Comparison of ENCODE assay signal across 27 mouse cellular contexts in genomic region chr15:102620765-102621164, GRCm38 (mm10). TPM values are rescaled to one million over a fixed set of nuclear protein-coding genes. Genes with fewer than 3 reads are reported as not detected.
DNase-seq lines count a peak whose midpoint lies in the region; ATAC-seq and TF ChIP-seq lines count a peak whose summit lies in the region.
"Had no signal": no experiment of that assay in that cellular context is flagged by ENCODE, and none has a peak within 500 bp of the region (broad histone marks: within the 10 kb centered on the region; RNA-seq: fewer than 3 reads in every experiment).

No protein-coding gene starts in this region.

- H3K27ac ChIP-seq in cerebellum, adult 2 months (ENCODE audit: insufficient read depth, low read length), result no peak overlapping the region
- no peak overlapping the region for H3K27ac ChIP-seq in heart, postnatal 0 days (ENCODE audit: low read depth)
- H3K27ac ChIP-seq in lung, embryonic 14.5 days (ENCODE audit: low read depth), result no peak overlapping the region
- H3K27ac ChIP-seq: embryonic facial prominence, embryonic 13.5 days; forebrain, embryonic 12.5 days; hindbrain, embryonic 12.5 days had no signal

- H3K27me3 ChIP-seq in cerebellum, adult 2 months (ENCODE audit: control insufficient read depth, insufficient read depth, low read length), result no peaks in the 10 kb centered on the region
- no peaks in the 10 kb centered on the region for H3K27me3 ChIP-seq in heart, postnatal 0 days (ENCODE audit: control insufficient read depth, insufficient read depth, low read length)
- H3K27me3 ChIP-seq in lung, embryonic 14.5 days (ENCODE audit: insufficient read depth, low read length), result no peaks in the 10 kb centered on the region
- H3K27me3 ChIP-seq: embryonic facial prominence, embryonic 13.5 days; forebrain, embryonic 12.5 days; hindbrain, embryonic 12.5 days had no signal

- TF ChIP-seq CTCF in cerebellum, adult 2 months (IDR thresholded peaks at IDR 0.05; ENCODE audit: borderline replicate concordance, insufficient read depth, low read depth, low read length), result peak; percentile 9; the same call in 1 of the 2 replicates
- TF ChIP-seq CTCF in heart, postnatal 0 days (IDR thresholded peaks at IDR 0.05; ENCODE audit: low read depth), result 0 out of 2 replicates have a peak, but pooled peaks have one; percentile 5
- TF ChIP-seq CTCF in lung, embryonic 14.5 days (IDR thresholded peaks at IDR 0.05; ENCODE audit: low read depth), result 0 out of 2 replicates have a peak, but pooled peaks have one; percentile 2

- H3K9ac ChIP-seq in heart, postnatal 0 days (replicated peaks; ENCODE audit: low read depth, low read length), result no peak overlapping the region
- H3K9ac ChIP-seq in lung, embryonic 14.5 days, result no peak overlapping the region
- H3K9ac ChIP-seq: embryonic facial prominence, embryonic 13.5 days; forebrain, embryonic 12.5 days; hindbrain, embryonic 12.5 days had no signal

- H3K36me3 ChIP-seq in heart, postnatal 0 days (replicated peaks; ENCODE audit: control insufficient read depth, insufficient read depth, low read length), result peaks cover 6% of the 10 kb centered on the region
- H3K36me3 ChIP-seq in lung, embryonic 14.5 days (ENCODE audit: insufficient read depth), result 0 out of 2 replicates have a peak, but pooled peaks cover 5% of the 10 kb centered on the region
- H3K36me3 ChIP-seq: forebrain, embryonic 12.5 days; hindbrain, embryonic 12.5 days had no signal

- no peak overlapping the region for H3K4me2 ChIP-seq in heart, postnatal 0 days (ENCODE audit: low read depth, low read length)
- no peak overlapping the region for H3K4me2 ChIP-seq in lung, embryonic 14.5 days
- H3K4me2 ChIP-seq: embryonic facial prominence, embryonic 13.5 days; forebrain, embryonic 12.5 days; heart, embryonic 11.5 days; hindbrain, embryonic 12.5 days had no signal

- WGBS in cerebellum, adult 2 months, result 48% methylated on average over 1 of the region's 1 CpGs
- 87% methylated on average over 1 of the region's 1 CpGs for WGBS in heart, postnatal 0 days
- 69% methylated on average over 1 of the region's 1 CpGs for WGBS in lung, embryonic 14.5 days

- no peak for ATAC-seq in heart, postnatal 0 days (ENCODE audit: insufficient read depth, low read depth)
- no peak for ATAC-seq in lung, embryonic 14.5 days (ENCODE audit: insufficient read depth)
- ATAC-seq: forebrain, embryonic 16.5 days; hindbrain, embryonic 16.5 days; inflammation-experienced regulatory T-cells, adult 6 months had no signal

- TF ChIP-seq POLR2A in cerebellum, adult 2 months (IDR thresholded peaks at IDR 0.05; ENCODE audit: borderline replicate concordance, insufficient read depth, low read length), result no peak

- H3K9me3 ChIP-seq in heart, postnatal 0 days (replicated peaks; ENCODE audit: control insufficient read depth, low read length), result no peaks in the 10 kb centered on the region
- no peaks in the 10 kb centered on the region for H3K9me3 ChIP-seq in lung, embryonic 14.5 days (ENCODE audit: low read depth, low read length)
- H3K9me3 ChIP-seq: embryonic facial prominence, embryonic 13.5 days; forebrain, embryonic 12.5 days; hindbrain, embryonic 12.5 days had no signal

- DNase-seq in cerebellum, adult 2 months, result peak in 1 of 2 experiments; percentile 38
- DNase-seq in cerebellum, postnatal 10 days, result no peak
- DNase-seq in heart, postnatal 0 days (ENCODE audit: low spot score), result no peak
- no peak for DNase-seq in heart, postnatal 25 days (ENCODE audit: low spot score)
- DNase-seq in lung, embryonic 14.5 days, result no peak
- no peak for DNase-seq in lung, postnatal 36 days
- DNase-seq in brain, adult 2 months (ENCODE audit: low read depth, low spot score), result peak; percentile 50
- DNase-seq in adrenal gland, postnatal 36 days, result no peak
- DNase-seq: adrenal gland, adult 2 months; adrenal gland, postnatal 25 days; cerebellum, adult 11 months; cerebellum, adult 9-10 months; cerebellum, postnatal 36 days; gastrocnemius, postnatal 25 days; heart, postnatal 4 days had no signal

- TF ChIP-seq EP300 in heart, postnatal 0 days (IDR thresholded peaks at IDR 0.05; ENCODE audit: low read depth), result no peak

- intact Hi-C loops in heart, postnatal 25 days (cut with DNase I), result loop anchor here (5.0 kb wide), 2 partner anchors 37 to 58 kb away; no protein-coding TSS in a partner anchor

- H3K4me1 ChIP-seq in cerebellum, adult 2 months (ENCODE audit: control insufficient read depth, insufficient read depth, low read length), result no peaks in the 10 kb centered on the region; the same call in 1 of the 2 replicates
- H3K4me1 ChIP-seq in heart, postnatal 0 days (ENCODE audit: control insufficient read depth, insufficient read depth), result peaks cover 10% of the 10 kb centered on the region
- peaks cover 13% of the 10 kb centered on the region for H3K4me1 ChIP-seq in lung, embryonic 14.5 days (ENCODE audit: insufficient read depth)

- H3K4me3 ChIP-seq in cerebellum, adult 2 months (replicated peaks; ENCODE audit: insufficient read depth, low read depth, low read length), result no peak overlapping the region
- no peak overlapping the region for H3K4me3 ChIP-seq in heart, postnatal 0 days (ENCODE audit: low read depth, low read length)
- no peak overlapping the region for H3K4me3 ChIP-seq in lung, embryonic 14.5 days (ENCODE audit: low read depth, low read length)
- H3K4me3 ChIP-seq: embryonic facial prominence, embryonic 13.5 days; forebrain, embryonic 12.5 days; hindbrain, embryonic 12.5 days had no signal

RNA-seq across cellular contexts. Expression of gene Gm28047, which starts 4.1 kb away (rescaled TPM):
- not detected in 2 replicates for polyA plus RNA-seq in cerebellum, adult 2 months (2012; rRNA removed)
- not detected in 2 replicates for total RNA-seq in heart, postnatal 0 days (2014; rRNA removed; ENCODE audit: low replicate concordance)
- polyA plus RNA-seq in heart, postnatal 0 days (2015; fragmentation: Nextera tagmentation; extraction: Ambion mirVana), result not detected in 2 replicates
- total RNA-seq in heart, postnatal 25 days (2021), result not detected
- not detected in 2 replicates for polyA plus RNA-seq in lung, embryonic 14.5 days (2014; fragmentation: Nextera tagmentation; extraction: Ambion mirVana)
- 1 to 10 TPM; 1.2 to 1.4 TPM for total RNA-seq in adrenal gland, postnatal 36 days (2021)
- total RNA-seq: granulocyte monocyte progenitor cell, adult 5-6 weeks had no signal
- polyA plus RNA-seq: adrenal gland, adult 2 months; brain, embryonic 14.5 days; C2C12; embryonic facial prominence, embryonic 13.5 days; forebrain, embryonic 12.5 days; forebrain, embryonic 16.5 days; frontal cortex, adult 2 months; heart, embryonic 11.5 days; heart, embryonic 16.5 days; hindbrain, embryonic 12.5 days; hindbrain, embryonic 16.5 days had no signal

RNA-seq across cellular contexts. Expression of gene Atf7, which starts 4.5 kb away (rescaled TPM):
- 66.6 and 74.6 TPM in 2 replicates for polyA plus RNA-seq in cerebellum, adult 2 months (2012; rRNA removed)
- 12.4 and 16.2 TPM in 2 replicates for total RNA-seq in heart, postnatal 0 days (2014; rRNA removed; ENCODE audit: low replicate concordance)
- 18.7 and 20.6 TPM in 2 replicates for polyA plus RNA-seq in heart, postnatal 0 days (2015; fragmentation: Nextera tagmentation; extraction: Ambion mirVana)
- 10 to 100 TPM; 45.9 to 56.2 TPM for total RNA-seq in heart, postnatal 25 days (2021)
- polyA plus RNA-seq in lung, embryonic 14.5 days (2014; fragmentation: Nextera tagmentation; extraction: Ambion mirVana), result 43.5 and 44.3 TPM in 2 replicates
- 10 to 100 TPM; 65.5 to 66.3 TPM for total RNA-seq in adrenal gland, postnatal 36 days (2021)

RNA-seq across cellular contexts. Expression of gene Atp5g2, which starts 51.4 kb away (rescaled TPM):
- polyA plus RNA-seq in cerebellum, adult 2 months (2012; rRNA removed), result 391 and 398 TPM in 2 replicates
- 377 and 462 TPM in 2 replicates for total RNA-seq in heart, postnatal 0 days (2014; rRNA removed; ENCODE audit: low replicate concordance)
- polyA plus RNA-seq in heart, postnatal 0 days (2015; fragmentation: Nextera tagmentation; extraction: Ambion mirVana), result 108 and 125 TPM in 2 replicates
- total RNA-seq in heart, postnatal 25 days (2021), result 10 to 100 TPM; 38.9 to 50.4 TPM
- 94.8 and 97.4 TPM in 2 replicates for polyA plus RNA-seq in lung, embryonic 14.5 days (2014; fragmentation: Nextera tagmentation; extraction: Ambion mirVana)
- total RNA-seq in adrenal gland, postnatal 36 days (2021), result 10 to 100 TPM; 16.8 to 20.8 TPM
